Mouse (Mus musculus) neural tube, embryonic 15.5 days (tissue): Measurements from ENCODE around the gene Gm10134. TPM values are rescaled to one million over a fixed set of nuclear protein-coding genes. Genes with fewer than 3 reads are reported as not detected.
"Not testable (repeated sequence)": the region's sequence is repeated elsewhere in the genome, so short reads cannot be mapped to it uniquely, and the experiment has no call there.

Experiments used
- ATAC-seq: fragments of 200-750 bp; cut with Nextera tagmentation; 2 replicates; pipeline ENCODE4 v1.8.0; 2017; ENCODE audit warnings: mild to moderate bottlenecking, moderate TSS enrichment, moderate library complexity; ENCODE audit not compliant: low FRiP score
- H3K27ac ChIP-seq: fragments of 300-500 bp; sonication (generic); replicated peaks from 2 replicates; pipeline ENCODE4 v1.5.1; 2015; ENCODE audit warnings: mild to moderate bottlenecking, inconsistent platforms
- H3K27me3 ChIP-seq: fragments of 300-500 bp; sonication (generic); replicated peaks from 2 replicates; pipeline ENCODE4 v1.6.1; 2015; ENCODE audit warnings: inconsistent platforms
- H3K36me3 ChIP-seq: fragments of 300-500 bp; sonication (generic); 2 replicates; pipeline ENCODE4 v1.6.1; 2015; ENCODE audit warnings: inconsistent platforms
- H3K4me1 ChIP-seq: fragments of 300-500 bp; sonication (generic); 2 replicates; pipeline ENCODE4 v1.6.1; 2015; ENCODE audit warnings: inconsistent platforms
- H3K4me2 ChIP-seq: fragments of 300-500 bp; sonication (generic); 2 replicates; pipeline ENCODE4 v1.6.1; 2015; ENCODE audit warnings: inconsistent platforms, mild to moderate bottlenecking, moderate library complexity
- H3K4me3 ChIP-seq: fragments of 300-500 bp; sonication (generic); replicated peaks from 2 replicates; pipeline ENCODE4 v1.5.1; 2015; ENCODE audit warnings: mild to moderate bottlenecking, inconsistent platforms
- H3K9ac ChIP-seq: fragments of 300-500 bp; sonication (generic); replicated peaks from 2 replicates; pipeline ENCODE4 v1.6.1; 2015; ENCODE audit warnings: mild to moderate bottlenecking, inconsistent platforms
- H3K9me3 ChIP-seq: fragments of 300-500 bp; sonication (generic); replicated peaks from 2 replicates; pipeline ENCODE4 v1.6.1; 2016; ENCODE audit warnings: inconsistent platforms
- WGBS: fragments of 180-500 bp; shearing (Covaris S2); methylation state at CpG from one replicate; pipeline ENCODE4 v1.1.7; 2015; ENCODE audit warnings: mixed read lengths; 5-methylcytosine and 5-hydroxymethylcytosine counted together
- polyA plus RNA-seq: library from polyadenylated mRNA; unstranded; fragments of >200 nt; fragmentation: Nextera tagmentation; extraction: Ambion mirVana; gene quantifications from 2 replicates; pipeline ENCODE4 v1.2.1, GENCODE M21; 2015

The Gm10134 gene
- polyA plus RNA-seq, 1 experiment from 2014 or later = 2.1 TPM

GRCm38 (mm10) chr2:28511600-28511999 is 5.7 kb downstream of the Gm10134 start:
- H3K27me3 ChIP-seq, ATAC-seq, H3K36me3 ChIP-seq, H3K27ac ChIP-seq, H3K4me3 ChIP-seq, H3K9ac ChIP-seq, H3K4me2 ChIP-seq, H3K9me3 ChIP-seq: not testable (repeated sequence)
- 49% methylated on average over 5 of the region's 5 CpGs for WGBS
- H3K4me1 ChIP-seq = peaks cover 33% of the 10 kb centered on the region

GRCm38 (mm10) chr2:28512798-28513401 is 7.0 kb downstream of the Gm10134 start, which contains the start of gene Ralgds:
TSS of gene Ralgds (plus strand) at chr2:28513125.
- H3K27ac ChIP-seq = peak within 1 kb of the TSS; percentile 88
- under 1% methylated on average over 54 of the region's 71 CpGs for WGBS
- H3K4me3 ChIP-seq = peak within 1 kb of the TSS; percentile 78

GRCm38 (mm10) chr2:28513431-28514370 is 7.8 kb downstream of the Gm10134 start:
- Histone ChIP-seq H3K36me3 (no peaks in the 10 kb centered on the region), H3K27ac (peak overlapping the region; percentile 88), H3K4me2 (peak overlapping the region; percentile 75), H3K9me3 (no peaks in the 10 kb centered on the region), H3K9ac (peak overlapping the region; percentile 93), H3K27me3 (no peaks in the 10 kb centered on the region), H3K4me1 (peaks cover 54% of the 10 kb centered on the region), H3K4me3 (peak overlapping the region; percentile 78)
- WGBS = 3% methylated on average over 46 of the region's 47 CpGs
- ATAC-seq = peak; percentile 52

More at GRCm38 (mm10) chr2:28512798-28513401, 7.0 kb downstream of the Gm10134 start, which contains the start of gene Ralgds:
- Histone ChIP-seq H3K4me1 (peaks cover 46% of the 10 kb centered on the region), H3K36me3 (no peaks in the 10 kb centered on the region), H3K9ac (peak within 1 kb of the TSS; percentile 93), H3K4me2 (peak within 1 kb of the TSS; percentile 75), H3K9me3 (no peaks in the 10 kb centered on the region), H3K27me3 (no peaks in the 10 kb centered on the region)
- ATAC-seq = peak; percentile 79

- Histone ChIP-seq H3K9ac (peak overlapping the region; percentile 93), H3K9me3 (no peaks in the 10 kb centered on the region), H3K4me3 (peak overlapping the region; percentile 78), H3K27ac (peak overlapping the region; percentile 88), H3K36me3 (no peaks in the 10 kb centered on the region), H3K4me2 (peak overlapping the region; percentile 75), H3K27me3 (no peaks in the 10 kb centered on the region), H3K4me1 (peaks cover 62% of the 10 kb centered on the region)
- WGBS = 18% methylated on average over 5 of the region's 5 CpGs
- no peak for ATAC-seq
These were observed 8.6 kb downstream of the Gm10134 start for GRCm38 (mm10) chr2:28514489-28514888.

- Histone ChIP-seq H3K4me3 (no peak overlapping the region), H3K27ac (no peak overlapping the region), H3K9me3 (no peaks in the 10 kb centered on the region), H3K9ac (no peak overlapping the region), H3K27me3 (no peaks in the 10 kb centered on the region), H3K4me1 (peaks cover 88% of the 10 kb centered on the region), H3K36me3 (peaks cover 3% of the 10 kb centered on the region; the same call in 1 of the 2 replicates), H3K4me2 (peak overlapping the region; percentile 24; the same call in 1 of the 2 replicates)
- 41% methylated on average over 5 of the region's 5 CpGs for WGBS
- ATAC-seq = no peak
These were observed 11.5 kb downstream of the Gm10134 start for GRCm38 (mm10) chr2:28517206-28517909.

- no peak for ATAC-seq
- Histone ChIP-seq H3K27ac (0 out of 2 replicates have a peak overlapping the region, but pooled peaks have one; percentile 37), H3K4me1 (peaks cover 89% of the 10 kb centered on the region), H3K9me3 (no peaks in the 10 kb centered on the region), H3K36me3 (peaks cover 4% of the 10 kb centered on the region; the same call in 1 of the 2 replicates), H3K27me3 (no peaks in the 10 kb centered on the region), H3K4me2 (peak overlapping the region; percentile 24), H3K4me3 (no peak overlapping the region), H3K9ac (no peak overlapping the region)
- 19% methylated on average over 2 of the region's 2 CpGs for WGBS
These were observed 12.3 kb downstream of the Gm10134 start for GRCm38 (mm10) chr2:28518231-28518630.

- Histone ChIP-seq H3K9me3 (no peaks in the 10 kb centered on the region), H3K27ac (no peak overlapping the region), H3K36me3 (peaks cover 4% of the 10 kb centered on the region; the same call in 1 of the 2 replicates), H3K4me3 (no peak overlapping the region), H3K9ac (no peak overlapping the region), H3K4me1 (peaks cover 95% of the 10 kb centered on the region), H3K4me2 (no peak overlapping the region), H3K27me3 (no peaks in the 10 kb centered on the region)
- no peak for ATAC-seq
- WGBS = 67% methylated on average over 5 of the region's 5 CpGs
These were observed 14.7 kb downstream of the Gm10134 start for GRCm38 (mm10) chr2:28520581-28520980.

GRCm38 (mm10) chr2:28521571-28522151 is 15.8 kb downstream of the Gm10134 start:
- Histone ChIP-seq H3K27ac (no peak overlapping the region), H3K4me2 (no peak overlapping the region), H3K4me3 (no peak overlapping the region), H3K9ac (no peak overlapping the region), H3K27me3 (no peaks in the 10 kb centered on the region), H3K4me1 (peaks cover 95% of the 10 kb centered on the region), H3K9me3 (no peaks in the 10 kb centered on the region), H3K36me3 (peaks cover 4% of the 10 kb centered on the region; the same call in 1 of the 2 replicates)
- ATAC-seq = no peak
- 87% methylated on average over 6 of the region's 6 CpGs for WGBS

GRCm38 (mm10) chr2:28522166-28522565 is 16.3 kb downstream of the Gm10134 start:
- H3K9me3 ChIP-seq = no peaks in the 10 kb centered on the region
- H3K27me3 ChIP-seq = no peaks in the 10 kb centered on the region
- H3K4me3 ChIP-seq = no peak overlapping the region
- H3K36me3 ChIP-seq = peaks cover 4% of the 10 kb centered on the region; the same call in 1 of the 2 replicates
- 85% methylated on average over 4 of the region's 4 CpGs for WGBS
- no peak for ATAC-seq
- peaks cover 95% of the 10 kb centered on the region for H3K4me1 ChIP-seq
- H3K9ac ChIP-seq = no peak overlapping the region
- H3K27ac ChIP-seq = no peak overlapping the region
- H3K4me2 ChIP-seq = no peak overlapping the region

GRCm38 (mm10) chr2:28523643-28524117 is 17.8 kb downstream of the Gm10134 start:
- ATAC-seq = peak; percentile 56
- Histone ChIP-seq H3K9me3 (no peaks in the 10 kb centered on the region), H3K27ac (peak overlapping the region; percentile 63), H3K9ac (no peak overlapping the region), H3K27me3 (no peaks in the 10 kb centered on the region), H3K4me3 (no peak overlapping the region), H3K4me2 (no peak overlapping the region), H3K36me3 (peaks cover 4% of the 10 kb centered on the region; the same call in 1 of the 2 replicates), H3K4me1 (peaks cover 95% of the 10 kb centered on the region)
- WGBS = 5% methylated on average over 5 of the region's 5 CpGs

GRCm38 (mm10) chr2:28524406-28524805 is 18.5 kb downstream of the Gm10134 start:
- Histone ChIP-seq H3K27ac (peak overlapping the region; percentile 63; the same call in 1 of the 2 replicates), H3K4me2 (no peak overlapping the region), H3K9ac (no peak overlapping the region), H3K9me3 (no peaks in the 10 kb centered on the region), H3K36me3 (peaks cover 4% of the 10 kb centered on the region; the same call in 1 of the 2 replicates), H3K4me1 (peaks cover 95% of the 10 kb centered on the region), H3K27me3 (no peaks in the 10 kb centered on the region), H3K4me3 (no peak overlapping the region)
- ATAC-seq = no peak
- WGBS = 83% methylated on average over 10 of the region's 10 CpGs
